Mouse (Mus musculus) small intestine, adult 2 months (tissue): Measurements from ENCODE around the gene Mt3. TPM values are rescaled to one million over a fixed set of nuclear protein-coding genes. Genes with fewer than 3 reads are reported as not detected.

Source experiments
- H3K27ac ChIP-seq: fragments of 200-500 bp; 2 replicates; pipeline ENCODE4 v1.5.1; 2012; ENCODE audit warnings: low read depth, low read length, control low read depth, inconsistent platforms; ENCODE audit not compliant: insufficient read depth
- H3K27me3 ChIP-seq: fragments of 200-500 bp; 2 replicates; pipeline ENCODE4 v1.6.1; 2012; ENCODE audit warnings: mild to moderate bottlenecking, moderate library complexity, low read length, inconsistent platforms; ENCODE audit not compliant: control insufficient read depth, insufficient read depth
- H3K36me3 ChIP-seq: fragments of 200-500 bp; 2 replicates; pipeline ENCODE4 v1.6.1; 2012; ENCODE audit warnings: mild to moderate bottlenecking, low read length, control low read depth, inconsistent platforms; ENCODE audit not compliant: control insufficient read depth, insufficient read depth
- H3K4me1 ChIP-seq: fragments of 200-500 bp; 2 replicates; pipeline ENCODE4 v1.6.1; 2012; ENCODE audit warnings: low read length, inconsistent platforms, mixed read lengths; ENCODE audit not compliant: control insufficient read depth, insufficient read depth, insufficient read length
- H3K4me3 ChIP-seq: fragments of 200-500 bp; 2 replicates; pipeline ENCODE4 v1.5.1; 2012; ENCODE audit warnings: low read depth, mild to moderate bottlenecking, control low read depth, inconsistent platforms, low read length, moderate library complexity
- CTCF ChIP-seq: fragments of 200-500 bp; IDR thresholded peaks from 2 replicates; pipeline ENCODE4 v1.5.1; 2012; ENCODE audit warnings: low read depth, mild to moderate bottlenecking, control low read depth, inconsistent platforms, low read length, moderate library complexity, mixed read lengths; ENCODE audit not compliant: insufficient replicate concordance, insufficient read length; ENCODE audit errors: extremely low read depth
- POLR2A ChIP-seq: fragments of 200-500 bp; IDR thresholded peaks from 2 replicates; pipeline ENCODE4 v1.6.1; 2012; ENCODE audit warnings: low read depth, mild to moderate bottlenecking, control low read depth, inconsistent platforms, low read length, moderate library complexity
- WGBS: fragments of 180-500 bp; shearing (Covaris S2); methylation state at CpG from one replicate; pipeline ENCODE4 v1.1.7; 2018; 5-methylcytosine and 5-hydroxymethylcytosine counted together
- polyA plus RNA-seq: library from polyadenylated mRNA; depleted of rRNA; stranded (reverse); fragments of >200 nt; gene quantifications from 2 replicates; pipeline ENCODE4 v1.2.3, GENCODE M21; 2012; rRNA removed

The Mt3 gene
- polyA plus RNA-seq = 0.90 and 2.8 TPM in 2 replicates

DNA sequence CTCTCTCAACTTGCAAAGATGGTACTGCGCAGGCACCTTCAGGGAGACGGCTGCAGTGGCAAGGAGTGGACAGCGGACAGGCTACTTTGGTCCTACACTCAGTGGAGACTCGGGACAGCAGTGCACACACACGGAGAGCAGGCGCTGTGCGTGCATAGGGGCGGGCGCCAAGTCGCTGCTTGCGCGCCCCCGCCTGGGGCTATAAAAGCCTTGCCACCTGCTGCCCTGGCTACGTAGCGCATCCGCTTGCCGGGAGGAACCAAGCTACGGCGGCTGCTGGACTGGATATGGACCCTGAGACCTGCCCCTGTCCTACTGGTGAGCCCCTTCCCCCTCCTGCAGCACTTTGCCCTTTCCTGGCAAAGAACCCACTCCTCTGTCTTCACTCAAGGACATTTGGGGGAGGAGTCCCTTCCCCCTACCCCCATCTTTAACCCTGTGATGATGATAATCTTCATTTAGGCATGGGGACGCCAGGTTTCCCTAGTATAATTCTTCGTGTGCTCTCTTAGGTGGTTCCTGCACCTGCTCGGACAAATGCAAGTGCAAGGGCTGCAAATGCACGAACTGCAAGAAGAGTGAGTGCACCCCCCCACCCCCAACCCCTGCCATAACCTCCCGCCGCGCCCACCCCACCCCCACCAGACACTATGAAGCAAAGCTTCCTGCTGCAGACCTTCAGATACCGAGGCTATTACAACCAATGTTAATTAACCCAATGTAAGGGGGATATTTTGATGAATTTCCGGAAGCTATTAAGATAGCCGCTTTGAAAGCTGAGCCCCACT is at the start of gene Mt3:
TSS of gene Mt3 (plus strand) at position 95 of the 788 bp plus-strand sequence.
- WGBS = 4% methylated on average over 29 of the region's 29 CpGs
- H3K27ac ChIP-seq = no peak within 1 kb of the TSS
- H3K36me3 ChIP-seq = no peaks in the 10 kb centered on the region
- peaks cover 4% of the 10 kb centered on the region; the same call in 1 of the 2 replicates for H3K4me1 ChIP-seq
- TF ChIP-seq POLR2A (no peak), CTCF (peak; percentile 23; the same call in 1 of the 2 replicates)
- H3K4me3 ChIP-seq = peak within 1 kb of the TSS; percentile 42
- H3K27me3 ChIP-seq = 0 out of 2 replicates have a peak, but pooled peaks cover 6% of the 10 kb centered on the region

DNA sequence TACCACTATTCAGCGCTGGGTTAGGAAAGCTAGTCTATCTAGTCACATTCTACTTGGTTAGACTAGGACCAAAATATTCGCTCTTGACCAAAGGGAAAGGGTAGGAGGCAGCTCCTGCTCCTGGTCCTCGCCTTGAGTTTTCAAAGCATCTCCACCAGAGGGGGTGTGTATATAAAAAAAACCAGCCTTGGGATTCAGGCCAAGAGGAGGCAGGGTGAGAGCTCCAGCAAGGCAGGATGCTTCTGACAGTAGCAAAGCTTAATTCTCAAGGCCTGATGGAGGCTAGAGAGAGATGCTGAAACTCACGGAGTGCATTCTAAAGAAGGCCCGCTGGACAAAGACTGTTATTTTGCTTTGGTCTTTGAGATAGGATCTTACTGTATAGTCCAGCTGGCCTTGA is 48.3 kb upstream of the Mt3 start:
- TF ChIP-seq POLR2A (no peak), CTCF (no peak)
- WGBS = 52% methylated on average over 5 of the region's 5 CpGs

DNA sequence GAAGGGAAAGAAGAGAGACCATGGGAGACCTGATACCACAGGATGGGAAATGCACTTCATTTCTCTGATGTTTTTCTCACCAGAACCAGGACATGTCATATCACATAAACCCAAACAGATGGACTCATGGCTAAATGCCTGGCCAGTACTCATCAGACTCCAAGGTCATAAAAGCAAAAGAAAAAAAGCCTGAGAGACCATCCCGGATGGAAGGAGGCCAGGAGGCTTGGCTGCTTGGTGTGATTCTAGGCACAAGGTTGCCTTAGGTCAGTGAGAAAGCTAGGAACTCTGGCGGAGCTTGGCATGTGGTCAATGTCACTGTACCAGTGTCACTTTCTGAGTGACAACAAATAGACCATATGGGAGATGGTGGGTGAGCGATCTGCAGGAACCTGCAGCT is 44.5 kb upstream of the Mt3 start:
- H3K27me3 ChIP-seq = no peaks in the 10 kb centered on the region; the same call in 1 of the 2 replicates
- no peaks in the 10 kb centered on the region for H3K4me1 ChIP-seq
- no peak overlapping the region for H3K4me3 ChIP-seq
- WGBS = 54% methylated on average over 3 of the region's 3 CpGs
- TF ChIP-seq CTCF = no peak
- TF ChIP-seq POLR2A = no peak
- no peaks in the 10 kb centered on the region for H3K36me3 ChIP-seq
- no peak overlapping the region for H3K27ac ChIP-seq

More for the DNA sequence above, 48.3 kb upstream of the Mt3 start:
- Histone ChIP-seq H3K27me3 (no peaks in the 10 kb centered on the region; the same call in 1 of the 2 replicates), H3K36me3 (no peaks in the 10 kb centered on the region), H3K4me3 (no peak overlapping the region), H3K4me1 (no peaks in the 10 kb centered on the region), H3K27ac (no peak overlapping the region)

DNA sequence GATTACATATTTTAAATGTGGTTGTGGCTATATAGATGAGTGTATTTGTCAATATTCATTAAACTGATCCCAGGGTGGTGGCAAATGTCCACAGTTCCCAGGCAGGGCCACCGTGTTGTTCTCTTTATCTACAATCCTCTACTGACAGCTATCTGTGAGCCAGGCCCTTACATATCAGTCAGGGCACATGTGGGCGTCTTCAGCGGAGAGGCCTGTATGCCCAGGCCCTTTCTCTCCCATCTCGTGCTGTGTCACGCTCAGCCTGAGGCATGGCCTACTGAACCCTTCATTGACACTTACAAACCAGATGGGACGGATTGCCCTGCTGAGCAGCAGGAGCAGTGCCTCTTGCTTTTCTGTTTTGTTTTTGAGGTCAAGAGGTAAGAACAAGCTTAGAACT is 43.0 kb upstream of the Mt3 start:
- H3K36me3 ChIP-seq = no peaks in the 10 kb centered on the region
- no peak for TF ChIP-seq POLR2A
- WGBS = 89% methylated on average over 6 of the region's 6 CpGs
- H3K4me1 ChIP-seq = no peaks in the 10 kb centered on the region
- no peak overlapping the region for H3K4me3 ChIP-seq
- H3K27ac ChIP-seq = no peak overlapping the region
- H3K27me3 ChIP-seq = no peaks in the 10 kb centered on the region; the same call in 1 of the 2 replicates

- Histone ChIP-seq H3K36me3 (no peaks in the 10 kb centered on the region), H3K4me1 (no peaks in the 10 kb centered on the region), H3K4me3 (no peak overlapping the region), H3K27me3 (no peaks in the 10 kb centered on the region; the same call in 1 of the 2 replicates), H3K27ac (no peak overlapping the region)
- no peak for TF ChIP-seq CTCF
- no peak for TF ChIP-seq POLR2A
- WGBS = 87% methylated on average over 5 of the region's 5 CpGs
Observed at GRCm38 (mm10) chr8:94109835-94110234, 42.6 kb upstream of the Mt3 start.

- no peak for TF ChIP-seq POLR2A
- TF ChIP-seq CTCF = no peak
- H3K27ac ChIP-seq = no peak overlapping the region
- 43% methylated on average over 6 of the region's 6 CpGs for WGBS
- H3K4me1 ChIP-seq = no peaks in the 10 kb centered on the region
- no peak overlapping the region for H3K4me3 ChIP-seq
- H3K27me3 ChIP-seq = no peaks in the 10 kb centered on the region
- H3K36me3 ChIP-seq = no peaks in the 10 kb centered on the region
Observed at GRCm38 (mm10) chr8:94110526-94111177, 41.8 kb upstream of the Mt3 start.

GRCm38 (mm10) chr8:94113435-94113834 is 39.0 kb upstream of the Mt3 start:
- Histone ChIP-seq H3K4me3 (no peak overlapping the region), H3K4me1 (no peaks in the 10 kb centered on the region), H3K27ac (no peak overlapping the region), H3K27me3 (no peaks in the 10 kb centered on the region), H3K36me3 (no peaks in the 10 kb centered on the region)
- TF ChIP-seq CTCF (no peak), POLR2A (no peak)
- WGBS = 54% methylated on average over 1 of the region's 1 CpGs
